Mouse (Mus musculus) liver, embryonic 14.5 days (tissue): ENCODE measurements around the gene Tmem132d.

ENCODE experiments used
- CTCF ChIP-seq: IDR thresholded peaks from 2 replicates; pipeline ENCODE4 v1.5.1; 2016; ENCODE audit warnings: antibody characterized with exemption, low read depth, control low read depth
- EP300 ChIP-seq: IDR thresholded peaks from 2 replicates; pipeline ENCODE4 v1.6.1; 2016; ENCODE audit warnings: antibody characterized with exemption, low read depth

DNA sequence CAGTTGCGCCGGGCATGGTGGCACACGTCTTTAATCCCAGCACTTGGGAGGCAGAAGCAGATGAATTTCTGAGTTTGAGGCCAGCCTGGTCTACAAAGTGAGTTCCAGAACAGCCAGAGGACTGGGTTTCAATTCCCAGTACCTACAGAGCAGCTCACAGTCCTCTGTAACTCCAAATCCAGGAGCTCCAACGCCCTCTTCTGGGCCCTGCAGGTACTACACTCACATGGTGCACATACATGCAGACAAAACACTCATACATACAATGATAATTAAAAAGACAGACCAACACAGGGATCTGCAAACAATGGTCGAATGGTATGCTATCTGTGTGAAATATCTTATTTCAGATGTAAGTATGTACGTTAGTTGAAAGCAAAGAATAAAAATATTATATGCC, 47.9 kb upstream of the Tmem132d start:
- TF ChIP-seq CTCF (no peak), EP300 (no peak)
